Mouse (Mus musculus) large intestine, adult 2 months (tissue): ENCODE data around the gene Olfr799. TPM values are rescaled to one million over a fixed set of nuclear protein-coding genes. Genes with fewer than 3 reads are reported as not detected.

Experiments used
- DNase-seq: peaks from one replicate; pipeline ENCODE4 v3.0.0-alpha.2; 2012; ENCODE audit warnings: low read depth, low spot score
- WGBS: fragments of 180-500 bp; shearing (Covaris S2); methylation state at CpG from one replicate; pipeline ENCODE4 v1.1.7; 2018; 5-methylcytosine and 5-hydroxymethylcytosine counted together
- polyA plus RNA-seq: library from polyadenylated mRNA; depleted of rRNA; stranded (reverse); fragments of >200 nt; gene quantifications from 2 replicates; pipeline ENCODE4 v1.2.3, GENCODE M21; 2012; rRNA removed

Olfr799 gene
- not detected in 2 replicates for polyA plus RNA-seq

GRCm38 (mm10) chr10:129637184-129637583 is at the start of gene Olfr799:
Gene Olfr799, plus strand, starts transcription at chr10:129637484.
- 13% methylated on average over 1 of the region's 1 CpGs for WGBS
- no peak for DNase-seq

GRCm38 (mm10) chr10:129612470-129612869 is 24.8 kb upstream of the Olfr799 start, which contains the start of gene Olfr796:
Gene Olfr796, minus strand, starts transcription at chr10:129612570.
- WGBS: 97% methylated on average over 1 of the region's 1 CpGs

GRCm38 (mm10) chr10:129621724-129622123 is 15.6 kb upstream of the Olfr799 start:
- no peak for DNase-seq
- WGBS: 20% methylated on average over 1 of the region's 1 CpGs

More at GRCm38 (mm10) chr10:129612470-129612869, 24.8 kb upstream of the Olfr799 start, which contains the start of gene Olfr796:
- no peak for DNase-seq

GRCm38 (mm10) chr10:129623251-129623650 is 14.0 kb upstream of the Olfr799 start:
- DNase-seq: no peak

- no peak for DNase-seq
- WGBS: 77% methylated on average over 1 of the region's 1 CpGs
These were observed 9.4 kb upstream of the Olfr799 start, which contains the start of gene Olfr798 for GRCm38 (mm10) chr10:129627834-129628233. Gene Olfr798, minus strand, starts transcription at chr10:129627934.

GRCm38 (mm10) chr10:129651763-129652162 is 14.5 kb downstream of the Olfr799 start:
- DNase-seq: no peak
- WGBS: 82% methylated on average over 1 of the region's 1 CpGs

- DNase-seq: no peak
These were observed 20.1 kb downstream of the Olfr799 start, which contains the start of gene Olfr800 for GRCm38 (mm10) chr10:129657394-129657793. Gene Olfr800, plus strand, starts transcription at chr10:129657694.

GRCm38 (mm10) chr10:129673765-129674164 is 36.5 kb downstream of the Olfr799 start, which contains the start of gene Olfr801:
Gene Olfr801, minus strand, starts transcription at chr10:129673865.
- WGBS: 48% methylated on average over 1 of the region's 1 CpGs

GRCm38 (mm10) chr10:129688069-129688468 is 50.8 kb downstream of the Olfr799 start, which contains the start of gene Olfr802:
Gene Olfr802, minus strand, starts transcription at chr10:129688169.
- DNase-seq: no peak
- WGBS: 37% methylated on average over 1 of the region's 1 CpGs

More at GRCm38 (mm10) chr10:129673765-129674164, 36.5 kb downstream of the Olfr799 start, which contains the start of gene Olfr801:
- no peak for DNase-seq

GRCm38 (mm10) chr10:129694186-129694585 is 56.9 kb downstream of the Olfr799 start, which contains the start of gene Olfr803:
Gene Olfr803, minus strand, starts transcription at chr10:129694286.
- 65% methylated on average over 2 of the region's 2 CpGs for WGBS
- no peak for DNase-seq

Other genes with a start within 250 kb of the Olfr799 start
- gene Olfr785, start 232.1 kb upstream of the Olfr799 start, polyA plus RNA-seq: not detected in 2 replicates
- gene Olfr786, start 210.2 kb upstream of the Olfr799 start, polyA plus RNA-seq: not detected in 2 replicates
- not detected in 2 replicates for gene Olfr787, start 175.6 kb upstream of the Olfr799 start, polyA plus RNA-seq
- gene Olfr788, start 166.5 kb upstream of the Olfr799 start, polyA plus RNA-seq: not detected in 2 replicates
- gene Olfr789, start 152.7 kb upstream of the Olfr799 start, polyA plus RNA-seq: not detected in 2 replicates
- gene Olfr790, start 139.0 kb upstream of the Olfr799 start, polyA plus RNA-seq: not detected in 2 replicates
- not detected in 2 replicates for gene Olfr791, start 115.7 kb upstream of the Olfr799 start, polyA plus RNA-seq
- gene Olfr792, start 98.3 kb upstream of the Olfr799 start, polyA plus RNA-seq: not detected in 2 replicates
- not detected in 2 replicates for gene Olfr794, start 69.8 kb upstream of the Olfr799 start, polyA plus RNA-seq
- not detected in 2 replicates for gene Olfr796, start 24.9 kb upstream of the Olfr799 start, polyA plus RNA-seq
- gene Olfr798, start 9.6 kb upstream of the Olfr799 start, polyA plus RNA-seq: not detected in 2 replicates
- not detected in 2 replicates for gene Olfr800, start 20.2 kb downstream of the Olfr799 start, polyA plus RNA-seq
- gene Olfr801, start 36.4 kb downstream of the Olfr799 start, polyA plus RNA-seq: not detected in 2 replicates
- not detected in 2 replicates for gene Olfr802, start 50.7 kb downstream of the Olfr799 start, polyA plus RNA-seq
- gene Olfr803, start 56.8 kb downstream of the Olfr799 start, polyA plus RNA-seq: not detected in 2 replicates
- not detected in 2 replicates for gene Olfr804, start 65.7 kb downstream of the Olfr799 start, polyA plus RNA-seq
- gene Olfr805, start 91.9 kb downstream of the Olfr799 start, polyA plus RNA-seq: not detected in 2 replicates
- gene Olfr806, start 104.4 kb downstream of the Olfr799 start, polyA plus RNA-seq: not detected in 2 replicates
- not detected in 2 replicates for gene Olfr807, start 120.3 kb downstream of the Olfr799 start, polyA plus RNA-seq
- not detected in 2 replicates for gene Olfr808, start 128.0 kb downstream of the Olfr799 start, polyA plus RNA-seq
- gene Olfr809, start 137.2 kb downstream of the Olfr799 start, polyA plus RNA-seq: not detected in 2 replicates
- gene Olfr810, start 157.4 kb downstream of the Olfr799 start, polyA plus RNA-seq: not detected in 2 replicates
- gene Olfr811, start 166.9 kb downstream of the Olfr799 start, polyA plus RNA-seq: not detected in 2 replicates
- gene Olfr812, start 208.6 kb downstream of the Olfr799 start, polyA plus RNA-seq: not detected in 2 replicates
- not detected in 2 replicates for gene Olfr813, start 217.9 kb downstream of the Olfr799 start, polyA plus RNA-seq
- not detected in 2 replicates for gene Olfr814, start 242.4 kb downstream of the Olfr799 start, polyA plus RNA-seq